Mouse (Mus musculus): ENCODE measurements around the gene Rnft2. TPM values are rescaled to one million over a fixed set of nuclear protein-coding genes. Genes with fewer than 3 reads are reported as not detected.

The Rnft2 gene
- polyA plus RNA-seq (2014; fragmentation: Nextera tagmentation; extraction: Ambion mirVana): 1.3 and 1.7 TPM in 2 replicates

DNA sequence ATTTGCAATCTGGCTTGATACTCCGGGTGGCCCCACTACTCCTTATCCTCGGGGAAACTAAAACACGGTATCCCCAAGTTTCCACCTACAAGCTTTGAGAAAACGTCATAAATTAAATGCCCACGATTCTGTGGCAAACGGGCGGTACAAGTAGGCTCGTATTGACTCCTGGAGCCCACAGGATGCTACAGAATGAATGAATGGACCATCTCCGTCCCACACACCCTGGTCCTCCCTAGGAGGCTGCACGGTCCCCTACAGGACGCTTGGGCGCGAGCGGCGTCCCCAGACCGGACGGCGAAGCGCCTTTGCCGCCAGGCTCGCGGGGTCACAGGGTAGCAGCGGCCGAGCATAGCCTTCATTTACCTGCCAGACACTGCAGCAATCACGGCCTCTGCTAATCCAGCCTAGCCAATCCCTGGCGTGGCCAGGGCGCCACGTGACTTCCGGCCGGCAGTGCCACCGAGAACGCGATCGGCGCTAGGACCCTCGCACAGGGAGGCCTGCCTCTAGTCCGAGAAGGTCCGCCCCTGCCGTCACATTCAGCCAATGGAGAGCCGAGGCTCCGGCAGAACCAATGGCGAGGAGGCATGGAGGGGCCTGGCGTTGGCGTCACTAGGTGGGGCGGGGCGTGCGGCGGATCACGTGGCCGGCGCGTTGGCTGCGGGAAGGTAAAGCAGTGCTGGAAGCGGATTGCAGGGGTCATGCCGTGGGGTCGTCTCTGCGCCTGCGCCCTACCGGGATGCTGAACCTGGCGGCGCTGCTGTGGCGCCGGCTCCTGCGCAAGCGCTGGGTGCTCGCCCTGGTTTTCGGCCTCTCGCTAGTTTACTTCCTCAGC, at the start of gene Rnft2, which contains the start of gene 2410131K14Rik:
Gene Rnft2 (minus strand): TSS at position 511 of the 838 bp plus-strand sequence.
Gene 2410131K14Rik (plus strand): TSS at position 622 of the 838 bp plus-strand sequence.
- Histone ChIP-seq H3K4me1 (replicated peaks; ENCODE audit: control insufficient read depth, insufficient read depth, low read length) (peaks cover 11% of the 10 kb centered on the region; the same call in 1 of the 2 replicates), H3K9ac (ENCODE audit: low read depth, low read length) (peak within 1 kb of the TSS; percentile 64), H3K4me3 (ENCODE audit: low read depth, low read length) (peak within 1 kb of the TSS; percentile 71), H3K36me3 (ENCODE audit: control insufficient read depth, insufficient read depth, low read length) (no peaks in the 10 kb centered on the region), H3K4me2 (peak within 1 kb of the TSS; percentile 94), H3K27ac (ENCODE audit: low read depth, low read length) (no peak within 1 kb of the TSS), H3K9me3 (ENCODE audit: control insufficient read depth, low read length) (no peaks in the 10 kb centered on the region), H3K27me3 (replicated peaks; ENCODE audit: control insufficient read depth, insufficient read depth, low read length) (no peaks in the 10 kb centered on the region)
- ATAC-seq (replicated peaks; ENCODE audit: low FRiP score): peak; percentile 100
- WGBS: under 1% methylated on average over 68 of the region's 68 CpGs
- DNase-seq (ENCODE audit: low spot score): peak; percentile 99

DNA sequence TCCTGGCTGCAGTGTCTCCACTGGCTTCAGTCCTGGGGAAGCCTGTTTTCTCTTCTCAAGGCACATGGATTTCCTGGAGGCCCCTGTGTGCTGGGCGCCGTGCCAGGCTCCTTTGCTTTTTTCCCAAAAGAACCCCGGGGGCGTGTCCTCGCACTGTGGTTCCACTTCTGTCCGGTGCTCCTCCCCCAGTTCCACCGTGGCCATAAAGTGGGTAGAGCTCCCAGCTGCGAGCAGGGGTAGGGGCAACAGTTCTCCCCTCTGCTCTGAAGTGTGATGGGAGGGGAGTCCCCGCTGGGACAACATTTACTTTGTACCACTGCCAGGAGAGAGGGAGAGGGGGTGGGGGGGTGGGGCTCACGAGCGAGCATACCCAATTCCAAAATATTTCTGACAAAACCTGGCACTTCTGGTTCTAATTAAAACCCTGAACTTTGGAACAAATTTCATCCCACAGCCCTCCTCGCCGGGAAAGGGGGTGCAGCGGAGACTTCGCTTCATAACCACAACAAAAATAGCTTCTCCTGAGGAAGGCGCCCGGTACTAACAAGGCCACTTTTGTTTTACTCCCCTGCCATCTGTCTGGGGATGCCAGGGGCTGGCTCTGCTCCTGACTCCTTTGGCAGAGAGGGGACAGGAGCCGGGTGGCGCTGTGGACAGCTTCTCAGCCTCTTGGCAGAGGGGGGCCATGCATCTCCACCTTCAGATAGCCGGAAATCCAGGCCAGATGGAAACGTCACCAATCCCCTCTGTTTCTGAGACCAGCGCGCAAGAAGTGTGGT, 49.4 kb upstream of the Rnft2 start:
- Histone ChIP-seq H3K4me1 (replicated peaks; ENCODE audit: control insufficient read depth, insufficient read depth, low read length) (no peaks in the 10 kb centered on the region; the same call in 1 of the 2 replicates), H3K27ac (ENCODE audit: low read depth, low read length) (peak overlapping the region; percentile 38; the same call in 1 of the 2 replicates)

DNA sequence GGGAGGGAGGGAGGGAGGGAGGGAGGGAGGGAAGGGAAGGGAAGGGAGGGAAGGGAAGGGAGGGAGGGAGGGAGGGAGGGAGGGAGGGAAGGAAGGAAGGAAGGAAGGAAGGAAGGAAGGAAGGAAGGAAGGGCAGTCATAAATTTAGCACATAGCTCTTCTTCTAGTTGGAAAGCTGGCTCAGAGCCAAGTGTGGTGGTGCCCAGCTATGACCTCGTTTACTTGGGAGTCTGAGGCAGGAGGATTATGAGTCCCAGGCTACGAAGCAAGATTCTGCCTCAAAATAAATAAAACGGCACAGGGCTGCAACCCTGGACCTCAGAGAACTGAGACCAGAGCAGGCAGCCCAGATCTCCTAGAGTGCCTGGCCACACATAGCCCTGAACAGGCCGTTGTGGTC, 47.6 kb upstream of the Rnft2 start:
- Histone ChIP-seq H3K36me3 (ENCODE audit: control insufficient read depth, insufficient read depth, low read length) (no peaks in the 10 kb centered on the region), H3K27me3 (replicated peaks; ENCODE audit: control insufficient read depth, insufficient read depth, low read length) (no peaks in the 10 kb centered on the region), H3K9me3 (ENCODE audit: control insufficient read depth, low read length) (no peaks in the 10 kb centered on the region), H3K9ac (ENCODE audit: low read depth, low read length) (no peak overlapping the region), H3K4me1 (replicated peaks; ENCODE audit: control insufficient read depth, insufficient read depth, low read length) (no peaks in the 10 kb centered on the region; the same call in 1 of the 2 replicates), H3K4me3 (ENCODE audit: low read depth, low read length) (no peak overlapping the region), H3K4me2 (no peak overlapping the region), H3K27ac (ENCODE audit: low read depth, low read length) (no peak overlapping the region)
- ATAC-seq (replicated peaks; ENCODE audit: low FRiP score) (no peak), DNase-seq (ENCODE audit: low spot score) (no peak)
- WGBS: 58% methylated on average over 4 of the region's 4 CpGs

More for the DNA sequence above, 49.4 kb upstream of the Rnft2 start:
- Histone ChIP-seq H3K4me3 (ENCODE audit: low read depth, low read length) (no peak overlapping the region), H3K27me3 (replicated peaks; ENCODE audit: control insufficient read depth, insufficient read depth, low read length) (no peaks in the 10 kb centered on the region), H3K4me2 (peak overlapping the region; percentile 31; the same call in 1 of the 2 replicates), H3K9me3 (ENCODE audit: control insufficient read depth, low read length) (no peaks in the 10 kb centered on the region), H3K36me3 (ENCODE audit: control insufficient read depth, insufficient read depth, low read length) (no peaks in the 10 kb centered on the region), H3K9ac (ENCODE audit: low read depth, low read length) (no peak overlapping the region)
- 40% methylated on average over 23 of the region's 23 CpGs for WGBS
- DNase-seq (ENCODE audit: low spot score): no peak
- peak; percentile 61 for ATAC-seq (replicated peaks; ENCODE audit: low FRiP score)

DNA sequence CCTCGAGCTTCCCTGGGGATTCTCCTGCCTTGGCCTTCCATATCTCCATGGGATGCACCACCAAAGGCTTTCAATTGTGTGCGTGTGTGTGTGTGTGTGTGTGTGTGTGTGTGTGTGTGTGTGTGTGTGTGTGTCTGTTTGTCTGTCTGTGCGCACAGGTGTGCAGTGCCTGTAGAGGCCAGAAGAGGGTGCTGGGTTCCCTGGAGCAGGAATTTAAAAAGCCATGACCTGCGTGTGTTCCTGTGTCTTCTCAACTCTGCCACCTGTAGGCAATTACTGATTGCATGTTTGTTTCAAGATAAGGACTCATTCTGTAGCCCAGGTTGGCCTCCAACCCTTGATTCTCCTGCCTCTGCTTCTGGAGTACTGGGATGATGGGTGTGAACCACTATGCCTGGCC, 46.5 kb upstream of the Rnft2 start:
- Histone ChIP-seq H3K4me1 (replicated peaks; ENCODE audit: control insufficient read depth, insufficient read depth, low read length) (no peaks in the 10 kb centered on the region; the same call in 1 of the 2 replicates), H3K27ac (ENCODE audit: low read depth, low read length) (no peak overlapping the region), H3K4me2 (no peak overlapping the region), H3K36me3 (ENCODE audit: control insufficient read depth, insufficient read depth, low read length) (no peaks in the 10 kb centered on the region), H3K9ac (ENCODE audit: low read depth, low read length) (no peak overlapping the region), H3K9me3 (ENCODE audit: control insufficient read depth, low read length) (no peaks in the 10 kb centered on the region), H3K4me3 (ENCODE audit: low read depth, low read length) (no peak overlapping the region), H3K27me3 (replicated peaks; ENCODE audit: control insufficient read depth, insufficient read depth, low read length) (no peaks in the 10 kb centered on the region)
- 82% methylated on average over 4 of the region's 4 CpGs for WGBS
- no peak for ATAC-seq (replicated peaks; ENCODE audit: low FRiP score)
- DNase-seq (ENCODE audit: low spot score): no peak

DNA sequence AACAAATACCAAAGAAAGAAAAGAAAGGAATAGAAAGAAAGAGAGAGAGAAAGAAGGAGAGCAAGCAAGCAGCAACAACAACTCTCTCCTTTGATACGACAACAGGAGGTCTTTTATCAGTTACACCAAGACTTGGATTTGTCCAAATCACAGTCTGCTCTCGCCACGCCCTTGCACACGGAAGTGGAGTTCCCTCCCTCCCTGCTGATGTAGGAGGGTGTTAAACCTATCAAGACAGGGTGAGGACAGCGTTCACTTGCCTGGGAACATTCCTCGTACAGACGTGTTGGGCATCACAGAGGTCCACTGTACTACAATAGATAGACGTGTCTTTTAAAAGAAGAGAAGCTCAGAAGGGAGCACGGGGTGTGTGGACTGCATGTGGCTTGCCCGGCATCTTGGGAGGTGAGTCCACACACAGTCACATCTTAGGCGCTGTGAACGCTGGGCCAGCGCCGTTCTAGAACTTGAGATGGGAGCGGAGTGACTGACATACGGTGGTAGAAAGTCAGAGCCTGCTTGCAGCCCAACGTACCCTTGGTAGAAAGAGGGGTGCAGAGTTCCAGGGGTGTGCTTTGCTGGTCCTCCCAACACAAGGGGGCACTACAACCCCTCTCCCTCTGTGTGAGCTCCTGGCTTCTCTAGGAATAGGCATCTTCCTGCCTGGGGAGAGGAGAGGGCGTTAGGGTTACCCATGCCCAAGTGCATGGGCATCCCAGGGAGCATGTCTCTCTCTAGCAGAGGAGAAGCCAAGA, 33.0 kb upstream of the Rnft2 start:
- no peaks in the 10 kb centered on the region for H3K9me3 ChIP-seq (ENCODE audit: control insufficient read depth, low read length)
- no peak for ATAC-seq (replicated peaks; ENCODE audit: low FRiP score)
- DNase-seq (ENCODE audit: low spot score): no peak
- no peaks in the 10 kb centered on the region for H3K27me3 ChIP-seq (replicated peaks; ENCODE audit: control insufficient read depth, insufficient read depth, low read length)
- no peak overlapping the region for H3K4me2 ChIP-seq
- H3K36me3 ChIP-seq (ENCODE audit: control insufficient read depth, insufficient read depth, low read length): no peaks in the 10 kb centered on the region
- no peaks in the 10 kb centered on the region for H3K4me1 ChIP-seq (replicated peaks; ENCODE audit: control insufficient read depth, insufficient read depth, low read length)
- H3K4me3 ChIP-seq (ENCODE audit: low read depth, low read length): no peak overlapping the region
- whole genome bisulfite sequencing: 75% methylated on average over 18 of the region's 18 CpGs
- no peak overlapping the region for H3K9ac ChIP-seq (ENCODE audit: low read depth, low read length)
- H3K27ac ChIP-seq (ENCODE audit: low read depth, low read length): no peak overlapping the region

DNA sequence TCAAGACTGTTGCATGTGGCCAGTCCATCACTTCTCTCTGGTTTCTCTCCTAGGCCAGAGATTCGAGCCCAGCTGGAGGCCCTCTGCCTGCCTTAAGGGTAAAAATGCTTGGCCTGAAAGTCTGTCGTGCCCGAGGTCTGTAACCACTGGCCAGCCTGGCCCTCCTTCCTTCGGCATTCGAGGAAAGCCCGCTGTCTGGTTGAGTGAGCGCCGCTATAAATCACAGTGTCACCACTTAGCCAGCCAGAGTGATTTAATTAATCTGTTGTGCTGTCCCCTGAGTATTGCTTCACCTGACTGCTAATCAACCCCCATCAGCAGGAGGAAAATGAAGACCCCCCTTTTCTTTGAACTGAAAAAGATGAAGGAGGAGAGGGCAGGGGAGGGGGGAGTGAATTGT, 31.8 kb upstream of the Rnft2 start:
- Histone ChIP-seq H3K9me3 (ENCODE audit: control insufficient read depth, low read length) (no peaks in the 10 kb centered on the region), H3K4me2 (no peak overlapping the region), H3K27me3 (replicated peaks; ENCODE audit: control insufficient read depth, insufficient read depth, low read length) (peaks cover 4% of the 10 kb centered on the region; the same call in 1 of the 2 replicates), H3K4me3 (ENCODE audit: low read depth, low read length) (no peak overlapping the region), H3K27ac (ENCODE audit: low read depth, low read length) (no peak overlapping the region), H3K9ac (ENCODE audit: low read depth, low read length) (no peak overlapping the region), H3K4me1 (replicated peaks; ENCODE audit: control insufficient read depth, insufficient read depth, low read length) (no peaks in the 10 kb centered on the region), H3K36me3 (ENCODE audit: control insufficient read depth, insufficient read depth, low read length) (no peaks in the 10 kb centered on the region)
- 39% methylated on average over 8 of the region's 8 CpGs for WGBS
- DNase-seq (ENCODE audit: low spot score) (no peak), ATAC-seq (replicated peaks; ENCODE audit: low FRiP score) (no peak)

DNA sequence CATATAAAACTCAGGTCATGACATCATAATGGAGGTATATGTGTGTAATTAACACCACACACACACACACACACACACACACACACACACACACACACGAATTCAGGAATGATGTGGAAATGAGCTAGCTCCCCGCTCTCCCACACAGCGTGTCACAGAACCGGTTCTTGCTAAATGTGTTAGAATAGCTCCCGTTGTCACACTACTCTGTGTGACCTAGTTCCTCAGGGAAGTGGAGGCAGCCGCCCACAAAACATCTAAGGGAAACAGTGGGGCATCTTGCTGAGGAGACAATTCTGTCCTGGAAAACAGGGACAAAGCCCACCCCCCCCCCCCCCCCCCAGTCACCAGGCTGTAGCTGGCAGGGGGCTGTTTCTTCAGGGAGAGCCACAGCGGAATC, 31.4 kb upstream of the Rnft2 start:
- Histone ChIP-seq H3K9me3 (ENCODE audit: control insufficient read depth, low read length) (no peaks in the 10 kb centered on the region), H3K9ac (ENCODE audit: low read depth, low read length) (no peak overlapping the region), H3K4me3 (ENCODE audit: low read depth, low read length) (no peak overlapping the region), H3K27ac (ENCODE audit: low read depth, low read length) (no peak overlapping the region), H3K36me3 (ENCODE audit: control insufficient read depth, insufficient read depth, low read length) (no peaks in the 10 kb centered on the region), H3K4me2 (no peak overlapping the region), H3K4me1 (replicated peaks; ENCODE audit: control insufficient read depth, insufficient read depth, low read length) (no peaks in the 10 kb centered on the region), H3K27me3 (replicated peaks; ENCODE audit: control insufficient read depth, insufficient read depth, low read length) (peaks cover 5% of the 10 kb centered on the region; the same call in 1 of the 2 replicates)
- no peak for DNase-seq (ENCODE audit: low spot score)
- no peak for ATAC-seq (replicated peaks; ENCODE audit: low FRiP score)
- 57% methylated on average over 7 of the region's 7 CpGs for WGBS

DNA sequence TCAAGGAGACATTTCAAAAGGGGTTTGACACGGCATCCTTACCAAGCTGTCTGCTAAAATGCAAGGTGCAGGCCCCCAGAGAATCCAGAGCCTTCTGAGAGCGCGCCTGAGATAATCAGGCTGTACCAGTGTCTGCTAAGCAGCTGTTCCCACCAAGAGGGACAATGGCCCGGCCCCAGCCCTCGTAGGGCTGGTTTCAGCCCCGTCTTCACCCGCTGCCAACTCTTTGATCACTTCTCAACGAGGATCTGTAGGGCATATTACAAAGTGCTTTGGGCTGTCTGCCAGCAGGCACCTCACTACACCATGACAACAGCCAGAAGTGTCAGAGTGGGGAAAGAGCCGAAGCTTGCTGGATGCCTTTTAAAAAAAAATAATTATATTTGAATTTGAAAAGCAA, 29.6 kb upstream of the Rnft2 start:
- peaks cover 5% of the 10 kb centered on the region; the same call in 1 of the 2 replicates for H3K27me3 ChIP-seq (replicated peaks; ENCODE audit: control insufficient read depth, insufficient read depth, low read length)
- ATAC-seq (replicated peaks; ENCODE audit: low FRiP score) (no peak), DNase-seq (ENCODE audit: low spot score) (no peak)
- H3K9me3 ChIP-seq (ENCODE audit: control insufficient read depth, low read length): no peaks in the 10 kb centered on the region
- no peak overlapping the region for H3K4me2 ChIP-seq
- no peak overlapping the region for H3K9ac ChIP-seq (ENCODE audit: low read depth, low read length)
- WGBS: 40% methylated on average over 9 of the region's 9 CpGs
- H3K4me3 ChIP-seq (ENCODE audit: low read depth, low read length): no peak overlapping the region
- H3K4me1 ChIP-seq (replicated peaks; ENCODE audit: control insufficient read depth, insufficient read depth, low read length): no peaks in the 10 kb centered on the region
- no peak overlapping the region for H3K27ac ChIP-seq (ENCODE audit: low read depth, low read length)
- no peaks in the 10 kb centered on the region for H3K36me3 ChIP-seq (ENCODE audit: control insufficient read depth, insufficient read depth, low read length)
